Mouse (Mus musculus) regulatory T cell (primary cell): ENCODE data around the gene Trim40.
"Not testable (repeated sequence)": the region's sequence is repeated elsewhere in the genome, so short reads cannot be mapped to it uniquely, and the experiment has no call there.

ENCODE experiments used
- in situ Hi-C: fragments of 300-600 bp; cut with MboI, MseI; formaldehyde crosslinking; loops from one replicate; pipeline ENCODE4 v1.15.1; 2025; ENCODE audit warnings: high pct_unique_total_duplicates

The Trim40 gene

GRCm38 (mm10) chr17:36896583-36896982 is 6.7 kb upstream of the Trim40 start:
- in situ Hi-C loops = no loop called here

DNA sequence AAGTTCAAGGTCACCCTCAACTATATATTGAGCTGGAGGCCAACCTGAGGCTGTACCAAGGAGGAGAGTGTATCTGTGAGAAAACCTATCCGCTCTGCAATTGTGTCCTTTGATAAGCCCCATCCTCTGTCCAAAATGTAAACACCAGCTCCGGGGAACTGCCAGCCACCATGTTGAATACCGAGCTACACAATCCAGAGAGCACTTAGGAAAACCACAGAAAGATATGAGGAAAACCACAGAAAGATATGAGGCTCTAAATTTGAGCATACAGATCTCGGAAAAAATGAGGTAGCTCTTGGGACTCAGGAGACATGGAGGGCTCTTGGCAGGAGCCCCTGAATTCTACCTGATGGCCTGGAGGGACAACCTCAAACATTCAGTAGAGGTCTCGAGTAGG is 3.5 kb upstream of the Trim40 start:
- in situ Hi-C loops = no loop called here

GRCm38 (mm10) chr17:36892362-36892761 is 2.4 kb upstream of the Trim40 start:
- in situ Hi-C loops = no loop called here

GRCm38 (mm10) chr17:36891496-36891895 is 1.6 kb upstream of the Trim40 start:
- in situ Hi-C loops = not testable (repeated sequence)

GRCm38 (mm10) chr17:36885132-36885790 is 4.7 kb downstream of the Trim40 start:
- in situ Hi-C loops = no loop called here

DNA sequence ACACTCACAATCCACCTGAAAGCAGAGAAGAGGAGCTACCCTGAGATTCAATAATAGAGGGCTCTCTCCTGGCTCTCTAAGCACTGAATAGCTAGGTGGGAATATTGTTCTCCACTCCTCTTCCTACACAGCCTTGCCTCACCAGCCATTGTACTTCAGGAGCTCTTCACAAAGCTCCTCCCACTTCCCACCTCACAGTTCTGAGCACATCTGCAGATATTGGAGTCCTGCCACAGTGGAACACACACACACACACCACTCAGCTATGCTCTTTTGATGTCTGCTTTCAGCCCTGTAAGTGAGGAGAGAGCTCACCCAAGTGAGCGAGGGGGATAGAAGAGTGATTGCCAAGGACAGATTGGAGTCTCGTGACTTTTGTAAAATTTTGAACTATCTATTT is 6.6 kb downstream of the Trim40 start:
- in situ Hi-C loops = no loop called here

- in situ Hi-C loops = no loop called here
These were observed 15.3 kb downstream of the Trim40 start for GRCm38 (mm10) chr17:36874636-36875035.

DNA sequence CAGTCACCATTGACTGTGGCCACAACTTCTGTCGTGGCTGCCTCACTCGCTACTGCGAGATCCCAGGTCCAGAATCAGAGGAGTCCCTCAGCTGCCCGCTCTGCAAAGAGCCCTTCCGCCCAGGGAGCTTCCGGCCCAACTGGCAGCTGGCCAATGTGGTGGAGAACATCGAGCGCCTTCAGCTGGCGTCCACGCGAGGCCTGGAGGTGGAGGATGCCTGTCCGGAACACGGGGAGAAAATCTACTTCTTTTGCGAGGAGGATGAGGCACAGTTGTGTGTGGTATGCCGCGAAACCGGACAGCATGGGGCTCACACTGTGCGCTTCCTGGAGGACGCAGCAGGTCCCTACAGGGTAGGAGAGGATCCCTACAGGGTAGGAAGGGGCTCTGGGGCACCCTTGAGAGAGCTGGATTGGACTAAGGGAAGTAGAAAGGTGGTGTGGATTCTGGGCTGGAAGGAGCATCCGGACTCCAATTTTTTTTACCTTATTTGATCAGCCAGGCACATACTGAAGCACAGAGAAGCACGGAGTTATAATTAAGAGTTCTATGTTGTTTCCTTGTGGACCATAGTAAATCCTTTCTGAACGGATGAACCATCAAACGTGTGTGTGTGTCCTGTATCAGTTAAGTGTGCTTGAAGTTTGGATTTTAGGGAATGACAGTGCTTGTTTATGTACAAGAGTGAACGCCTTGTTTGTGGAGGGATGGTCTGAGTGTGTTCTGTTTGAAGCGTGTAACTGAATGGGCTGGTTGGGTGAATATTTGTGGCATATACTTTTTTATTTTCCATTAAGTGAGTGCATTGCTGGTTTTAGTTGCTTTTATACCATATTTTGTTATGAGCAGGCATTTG is 19.7 kb downstream of the Trim40 start:
- in situ Hi-C loops = no loop called here

GRCm38 (mm10) chr17:36869284-36869954 is 20.5 kb downstream of the Trim40 start, which contains the start of gene Trim10:
TSS of gene Trim10 (plus strand) at chr17:36869574.
- in situ Hi-C loops = no loop called here

GRCm38 (mm10) chr17:36868836-36869235 is 21.1 kb downstream of the Trim40 start:
- in situ Hi-C loops = no loop called here

GRCm38 (mm10) chr17:36866719-36867527 is 23.0 kb downstream of the Trim40 start, which contains the start of gene Trim15:
TSS of gene Trim15 (minus strand) at chr17:36867210.
- in situ Hi-C loops = no loop called here

DNA sequence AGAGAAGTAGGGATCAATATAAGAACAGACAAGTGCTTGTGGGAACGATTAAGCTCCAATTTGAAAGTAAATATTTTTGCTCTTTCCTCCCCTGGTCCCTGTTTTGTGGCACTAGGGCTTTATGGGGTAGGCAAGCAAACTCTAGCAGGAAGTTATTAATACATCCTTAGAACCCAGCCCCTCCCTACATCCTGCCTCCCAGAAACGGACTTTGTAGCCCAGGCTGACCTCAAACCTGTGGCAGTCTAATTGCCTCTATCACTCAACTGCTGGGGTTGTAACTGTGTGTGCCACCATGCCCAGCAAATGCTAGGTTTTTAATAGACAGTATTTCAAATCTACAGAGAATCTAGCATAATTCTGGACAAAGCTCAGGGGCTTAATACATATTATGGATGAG is 28.2 kb downstream of the Trim40 start:
- in situ Hi-C loops = no loop called here

- in situ Hi-C loops = no loop called here
These were observed 31.7 kb downstream of the Trim40 start for GRCm38 (mm10) chr17:36858181-36858580.

DNA sequence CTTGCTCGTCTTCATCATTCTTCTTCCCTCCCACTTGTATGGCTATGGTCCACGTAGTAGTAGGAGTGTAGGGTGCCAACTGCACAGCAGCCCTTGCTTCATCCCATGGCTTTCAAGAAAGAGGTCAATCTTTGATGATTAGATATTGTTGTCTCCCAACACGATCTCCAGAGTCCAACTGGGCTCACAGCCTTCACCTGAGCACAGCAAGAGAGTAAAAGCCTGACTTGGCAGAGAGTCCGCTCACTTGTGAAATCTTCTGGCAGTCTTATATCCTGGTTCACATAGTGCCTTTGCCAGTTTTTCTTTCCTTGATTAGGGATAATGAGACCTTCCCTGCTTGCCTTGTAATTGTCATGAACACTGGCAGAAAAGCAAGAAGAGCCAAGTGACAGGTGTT is 33.7 kb downstream of the Trim40 start:
- in situ Hi-C loops = no loop called here

- in situ Hi-C loops = no loop called here
These were observed 34.4 kb downstream of the Trim40 start for GRCm38 (mm10) chr17:36855484-36855883.

GRCm38 (mm10) chr17:36851627-36852026 is 38.3 kb downstream of the Trim40 start:
- in situ Hi-C loops = no loop called here

DNA sequence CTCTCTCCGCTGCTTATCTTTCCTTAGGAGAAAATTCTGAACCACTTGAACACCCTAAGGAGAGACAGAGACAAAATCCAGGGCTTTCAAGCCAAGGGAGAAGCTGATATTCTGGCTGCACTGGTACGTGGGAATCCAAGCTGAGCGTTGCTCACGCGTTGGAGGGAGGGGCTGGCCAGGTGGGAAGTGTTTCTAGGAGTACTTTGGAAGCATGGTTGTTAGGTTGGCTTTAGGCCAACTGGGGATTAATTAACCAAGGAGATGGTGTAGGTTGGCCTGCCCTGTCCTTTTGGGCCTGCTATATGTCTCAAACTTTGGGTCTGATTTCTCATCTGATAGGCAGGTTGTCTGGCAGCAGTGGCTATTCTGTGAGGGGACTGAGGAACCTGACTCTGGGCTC is 38.7 kb downstream of the Trim40 start:
- in situ Hi-C loops = no loop called here

DNA sequence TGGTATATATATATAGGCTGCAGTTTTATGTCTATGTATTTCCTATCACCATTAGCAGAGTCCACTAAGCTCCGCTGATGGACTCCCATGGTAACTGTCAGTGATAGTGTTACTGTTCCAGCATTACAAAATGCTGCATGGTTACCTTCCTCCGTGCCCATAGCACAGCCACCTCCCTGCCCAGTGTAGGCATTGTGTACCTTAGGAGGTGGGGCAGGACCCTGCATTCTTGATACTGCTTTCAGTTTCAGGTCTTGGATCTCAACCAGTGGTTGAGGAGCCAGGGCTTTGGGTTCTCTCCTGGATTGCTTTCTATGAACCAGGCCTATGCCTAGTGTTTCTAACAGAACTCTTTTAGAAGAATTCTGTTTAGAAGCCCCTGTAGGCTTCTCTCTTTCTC is 39.9 kb downstream of the Trim40 start:
- in situ Hi-C loops = no loop called here

DNA sequence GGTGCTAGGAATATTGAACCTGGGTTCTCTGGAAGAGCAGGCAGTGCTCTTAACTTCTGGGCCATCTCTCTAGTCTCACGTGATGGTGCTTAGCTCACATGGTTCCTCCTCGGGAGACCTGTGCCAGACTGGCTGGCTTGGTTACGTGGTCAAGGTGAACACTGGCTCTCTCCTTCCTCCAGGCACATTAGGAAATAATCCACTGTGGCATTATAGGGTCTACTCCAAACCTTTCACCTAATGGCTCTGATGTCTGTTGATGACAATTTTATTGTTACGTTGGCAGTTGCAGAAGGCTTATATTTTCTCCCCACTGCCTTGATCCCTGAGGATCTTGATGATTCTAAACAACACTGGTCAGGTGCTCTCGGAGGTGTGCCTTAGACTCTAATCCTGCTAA is 41.0 kb downstream of the Trim40 start:
- in situ Hi-C loops = no loop called here

DNA sequence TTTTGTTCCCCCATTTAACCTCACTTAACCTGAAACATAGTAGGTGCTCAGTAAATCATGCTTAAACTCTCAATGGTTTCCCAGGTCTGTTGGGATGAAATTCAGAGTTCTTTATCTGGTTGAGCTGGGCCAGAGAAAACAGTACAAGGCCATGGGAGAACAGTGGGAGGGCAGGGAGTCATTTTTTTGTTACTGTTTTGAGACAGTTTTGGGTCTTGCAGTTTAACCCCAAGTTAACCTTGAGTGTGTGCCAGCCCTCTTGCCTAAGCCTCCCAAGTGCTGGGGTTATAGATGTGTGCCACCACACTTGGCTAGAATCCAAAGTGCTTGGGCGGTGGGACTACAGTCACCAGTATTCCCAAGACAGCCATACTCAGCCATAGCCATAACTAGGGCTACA is 45.2 kb downstream of the Trim40 start:
- in situ Hi-C loops = no loop called here

DNA sequence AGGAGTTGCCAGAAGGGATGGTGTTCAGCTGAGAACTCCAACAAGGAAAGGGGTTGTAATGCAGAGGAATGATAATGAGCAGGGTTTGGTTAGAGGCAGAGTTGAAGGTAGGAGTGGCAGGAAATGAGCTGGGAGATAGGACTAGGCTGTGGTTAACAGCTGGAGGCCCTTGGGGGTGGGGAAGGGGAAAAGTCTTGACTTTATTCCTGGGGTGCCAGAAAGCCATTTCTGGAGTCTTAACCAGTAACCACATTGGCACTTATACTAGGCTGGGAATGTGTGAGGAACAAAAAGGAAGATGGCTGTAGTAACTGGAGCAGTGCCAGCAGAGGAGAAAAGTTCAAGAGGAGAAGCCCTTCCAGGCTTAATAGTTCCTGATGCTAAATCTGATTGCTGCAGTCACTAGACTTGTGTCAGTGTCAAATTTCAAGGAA is 45.6 kb downstream of the Trim40 start:
- in situ Hi-C loops = no loop called here

DNA sequence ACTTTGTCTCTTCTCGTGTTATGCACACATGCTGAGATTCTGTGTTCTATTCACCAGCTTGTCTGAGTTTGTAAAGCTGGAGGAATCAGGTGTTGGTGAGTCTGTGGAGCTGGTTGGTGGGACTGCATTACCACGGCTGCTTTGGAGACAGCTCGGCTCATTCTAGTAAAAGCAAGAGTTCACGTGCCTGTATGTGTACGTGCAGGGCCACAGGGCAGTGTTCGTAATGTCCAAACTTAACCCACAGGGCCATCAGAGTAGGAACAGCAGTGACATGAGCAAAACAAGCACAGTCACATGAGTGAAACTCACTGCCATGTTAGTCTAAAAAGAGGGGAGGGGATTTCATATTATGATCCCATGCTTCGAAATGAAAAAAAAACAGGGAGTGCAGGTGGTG is 46.2 kb downstream of the Trim40 start:
- in situ Hi-C loops = no loop called here
